Mouse (Mus musculus): ENCODE measurements around the gene Rnpepl1. TPM values are rescaled to one million over a fixed set of nuclear protein-coding genes. Genes with fewer than 3 reads are reported as not detected.

Gene Rnpepl1
- total RNA-seq (2014; fragmentation: Nextera tagmentation) (70.8 and 72.9 TPM in 2 replicates), total RNA-seq (2017) (11.2 and 16.8 TPM in 2 replicates)

GRCm38 (mm10) chr1:92910239-92910885 lies at the start of gene Rnpepl1:
TSS of gene Rnpepl1 (plus strand) at chr1:92910783.
- ATAC-seq (replicated peaks; ENCODE audit: low FRiP score, low TSS enrichment, poor library complexity, severe bottlenecking): peak; percentile 43

DNA sequence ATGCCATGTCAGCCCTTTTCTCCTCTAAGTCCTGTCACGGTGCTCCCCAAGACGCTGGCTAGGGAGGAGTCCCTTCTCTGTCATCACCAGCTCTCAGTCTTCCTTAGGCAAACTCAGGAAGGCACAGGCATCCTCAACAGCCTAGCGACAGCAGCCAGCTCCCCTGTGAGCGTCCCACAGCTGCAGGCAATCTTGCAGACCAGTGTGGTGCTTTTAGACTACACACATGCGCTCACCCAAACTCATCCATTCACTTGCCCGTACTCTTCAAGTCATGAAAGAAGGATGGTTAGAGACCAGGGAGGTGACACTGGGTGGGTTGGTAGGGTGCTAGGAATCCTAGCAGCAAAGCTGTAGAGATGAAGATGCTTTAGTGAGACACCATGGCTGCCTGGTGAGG lies 49.1 kb upstream of the Rnpepl1 start:
- ATAC-seq (replicated peaks; ENCODE audit: low FRiP score, low TSS enrichment, poor library complexity, severe bottlenecking): no peak

DNA sequence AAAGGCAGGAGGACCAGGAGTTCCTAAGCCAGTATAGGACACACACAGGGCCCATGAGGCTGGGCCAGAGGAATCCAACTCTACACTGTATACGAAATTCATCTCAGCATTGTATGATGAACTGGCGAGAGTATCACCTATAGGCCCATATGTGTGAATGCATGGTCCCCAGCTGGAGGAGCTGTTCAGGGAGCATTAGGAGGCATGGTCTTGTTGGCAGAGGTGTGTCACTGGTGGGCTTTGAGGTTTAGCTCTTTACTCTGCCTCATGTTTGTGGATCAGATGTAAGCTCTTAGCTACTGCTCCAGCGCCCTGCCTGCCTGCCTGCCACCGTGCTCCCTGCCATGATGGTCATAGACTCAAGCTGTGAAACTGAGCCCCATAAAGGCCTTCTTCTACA lies 47.3 kb upstream of the Rnpepl1 start:
- no peak for ATAC-seq (replicated peaks; ENCODE audit: low FRiP score, low TSS enrichment, poor library complexity, severe bottlenecking)

DNA sequence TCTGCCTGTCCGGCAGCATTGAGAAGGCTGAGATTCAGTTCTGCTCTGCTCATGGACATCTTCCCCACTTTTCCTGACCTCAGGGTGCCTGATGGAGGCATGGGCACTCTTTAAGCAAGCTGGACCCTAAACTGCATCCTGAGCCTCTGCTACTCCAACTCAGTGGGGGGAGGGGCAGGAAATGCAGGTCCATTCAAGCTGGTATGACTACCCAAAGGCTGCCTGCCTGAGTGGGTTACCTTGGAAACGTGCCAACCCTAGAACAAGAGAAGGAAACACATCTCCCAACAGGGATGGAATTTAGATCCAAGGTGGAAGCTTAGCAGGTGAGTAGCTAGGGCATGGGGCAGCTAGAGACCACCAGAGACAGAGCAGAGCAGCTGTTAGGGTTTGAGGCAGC lies 44.4 kb upstream of the Rnpepl1 start:
- no peak for ATAC-seq (replicated peaks; ENCODE audit: low FRiP score, low TSS enrichment, poor library complexity, severe bottlenecking)

GRCm38 (mm10) chr1:92869985-92870384 lies 40.6 kb upstream of the Rnpepl1 start:
- no peak for ATAC-seq (replicated peaks; ENCODE audit: low FRiP score, low TSS enrichment, poor library complexity, severe bottlenecking)

DNA sequence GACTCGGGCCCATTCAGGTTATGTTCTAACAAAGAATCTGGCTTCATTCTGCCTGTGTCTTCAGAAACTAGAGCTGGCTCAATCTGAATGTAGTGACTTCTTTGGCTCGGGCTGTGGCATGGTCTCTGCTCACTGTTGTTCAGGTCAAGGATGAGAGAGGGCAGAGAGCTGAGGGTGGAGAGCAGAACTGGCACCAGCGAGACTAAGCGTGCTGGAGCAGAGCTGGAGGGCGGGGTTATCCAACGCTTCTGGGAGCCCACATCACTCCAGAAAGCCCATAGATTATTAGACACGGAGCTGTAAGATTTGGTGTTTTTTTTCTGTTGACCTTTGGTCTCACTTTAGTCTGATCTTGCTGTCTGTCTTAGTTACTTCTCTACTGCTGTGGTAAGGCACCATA lies 37.9 kb upstream of the Rnpepl1 start:
- ATAC-seq (replicated peaks; ENCODE audit: low FRiP score, low TSS enrichment, poor library complexity, severe bottlenecking): no peak

DNA sequence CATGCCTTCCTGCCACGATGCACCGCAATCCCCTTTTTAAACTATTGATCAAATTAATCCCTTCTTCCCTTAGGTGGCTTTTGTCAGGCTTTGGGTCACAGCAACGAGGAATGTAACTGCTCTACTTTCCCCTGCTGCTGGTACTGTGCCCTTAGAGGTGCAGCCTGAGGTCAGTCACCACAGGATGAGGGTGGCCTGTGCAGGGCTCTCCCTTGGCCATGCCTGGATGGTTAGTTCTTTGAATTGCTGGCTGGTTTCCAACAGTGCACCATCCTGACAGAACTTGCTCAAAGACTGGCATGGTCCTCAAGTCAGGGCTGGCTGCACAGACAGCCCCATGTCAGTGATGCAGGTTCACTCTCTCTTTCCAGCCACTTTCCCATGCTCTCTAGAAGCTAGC lies 36.6 kb upstream of the Rnpepl1 start:
- ATAC-seq (replicated peaks; ENCODE audit: low FRiP score, low TSS enrichment, poor library complexity, severe bottlenecking): no peak

DNA sequence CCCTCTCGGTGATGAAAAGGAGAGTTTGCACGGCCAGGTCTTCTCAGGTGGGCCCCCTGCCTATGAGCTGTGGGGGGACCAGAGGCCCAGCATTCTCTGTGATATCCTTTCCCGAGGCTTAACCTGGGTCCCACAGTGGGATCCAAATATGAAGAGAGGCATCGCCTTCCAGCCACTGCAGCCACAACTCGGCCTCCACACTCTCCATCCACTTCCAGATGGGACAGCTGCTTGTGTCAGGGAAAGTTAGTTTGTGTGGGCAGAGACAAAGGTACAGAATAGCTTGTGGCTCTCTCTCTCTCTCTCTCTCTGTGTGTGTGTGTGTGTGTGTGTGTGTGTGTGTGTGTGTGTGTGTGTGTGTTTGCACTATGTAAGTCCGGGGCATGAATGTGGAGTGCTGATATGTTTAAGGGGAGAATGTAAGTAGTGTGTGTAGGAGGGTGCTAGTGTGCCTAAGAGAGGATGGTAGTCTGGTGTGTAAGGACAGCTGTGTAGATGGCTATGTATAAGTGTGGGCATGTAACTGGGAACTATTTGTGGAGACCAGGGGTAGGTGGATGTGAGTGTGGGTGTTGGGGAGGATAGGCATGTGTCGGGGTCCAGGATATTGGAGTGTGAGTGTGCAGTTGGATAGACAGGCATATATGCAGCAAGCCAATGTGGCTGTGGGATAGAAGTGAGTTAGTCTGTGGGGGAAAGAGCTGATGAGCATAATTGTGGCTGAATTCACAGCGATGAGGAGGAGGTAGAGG lies 35.0 kb upstream of the Rnpepl1 start:
- no peak for ATAC-seq (replicated peaks; ENCODE audit: low FRiP score, low TSS enrichment, poor library complexity, severe bottlenecking)

- no peak for ATAC-seq (replicated peaks; ENCODE audit: low FRiP score, low TSS enrichment, poor library complexity, severe bottlenecking)
Observed at GRCm38 (mm10) chr1:92877431-92877978, 33.1 kb upstream of the Rnpepl1 start.

DNA sequence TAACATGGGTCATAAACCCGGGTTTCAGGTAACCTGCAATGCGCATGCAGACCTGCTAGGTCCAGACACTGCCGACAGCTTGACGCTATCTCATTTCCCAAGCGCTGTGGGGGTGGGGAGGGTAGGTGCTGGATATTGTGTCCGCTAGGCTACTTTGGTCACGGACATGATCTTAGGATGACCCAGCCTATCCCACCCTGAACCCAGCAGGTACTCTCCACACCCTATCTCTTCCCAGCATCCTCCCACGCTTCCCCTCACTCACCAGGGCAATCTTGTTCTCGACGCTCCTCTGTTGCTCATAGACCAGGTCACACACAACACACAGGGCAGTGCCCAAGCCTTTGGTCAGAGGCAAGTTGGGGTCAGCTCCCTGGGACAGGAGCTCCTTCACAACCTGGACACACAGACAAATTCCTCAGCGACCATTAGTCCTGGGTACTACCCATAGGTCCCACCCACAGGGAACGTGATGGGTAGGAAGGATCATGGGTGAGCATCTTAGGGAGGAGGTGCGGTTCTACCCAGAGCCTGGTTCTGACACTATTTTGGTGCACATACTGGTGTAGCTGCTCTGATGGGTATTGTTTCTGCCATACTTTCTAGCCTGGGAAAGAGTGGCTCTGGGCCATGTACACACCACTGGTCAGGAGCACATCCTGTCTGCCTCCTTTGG lies 32.4 kb upstream of the Rnpepl1 start:
- no peak for ATAC-seq (replicated peaks; ENCODE audit: low FRiP score, low TSS enrichment, poor library complexity, severe bottlenecking)

DNA sequence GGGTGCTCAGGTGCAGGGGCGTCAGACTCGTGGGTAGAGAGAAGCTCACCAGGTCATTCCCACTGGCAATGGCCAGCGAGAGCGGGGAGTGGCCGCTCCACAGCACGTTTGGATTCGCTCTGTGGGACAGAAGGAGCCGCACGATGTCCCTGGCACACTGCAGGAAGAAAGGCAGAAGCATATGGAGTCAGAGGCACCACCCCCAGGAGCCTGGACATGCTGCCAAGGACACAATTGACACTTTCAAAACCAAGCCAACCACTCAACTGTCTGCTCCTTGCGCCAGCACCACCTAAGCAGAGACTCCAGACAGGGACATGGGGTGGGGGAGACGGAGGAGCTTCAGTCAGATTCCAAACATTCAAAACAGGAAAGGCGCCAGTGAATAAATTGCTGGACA lies 31.3 kb upstream of the Rnpepl1 start:
- ATAC-seq (replicated peaks; ENCODE audit: low FRiP score, low TSS enrichment, poor library complexity, severe bottlenecking): no peak

DNA sequence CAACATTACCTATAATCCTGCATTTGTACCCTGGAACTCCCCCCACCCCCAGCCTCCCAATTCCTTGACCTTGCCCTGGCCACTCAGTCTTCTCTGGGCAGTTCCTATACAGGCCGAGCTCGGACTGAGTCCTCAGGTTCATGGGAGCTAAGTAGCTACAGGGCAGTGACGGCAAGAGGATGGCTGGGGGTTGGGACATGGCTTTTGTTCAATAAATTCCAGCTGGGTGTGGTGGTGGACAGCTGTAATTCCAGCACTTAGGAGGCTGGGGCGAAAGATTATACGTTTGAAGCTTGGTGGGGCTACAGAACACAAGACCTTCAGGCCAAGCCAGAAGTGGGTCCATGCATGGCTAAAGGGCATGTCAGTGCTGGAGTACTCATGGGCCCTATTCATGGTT lies 30.5 kb upstream of the Rnpepl1 start:
- ATAC-seq (replicated peaks; ENCODE audit: low FRiP score, low TSS enrichment, poor library complexity, severe bottlenecking): no peak

GRCm38 (mm10) chr1:92881982-92882381 lies 28.6 kb upstream of the Rnpepl1 start:
- ATAC-seq (replicated peaks; ENCODE audit: low FRiP score, low TSS enrichment, poor library complexity, severe bottlenecking): no peak

DNA sequence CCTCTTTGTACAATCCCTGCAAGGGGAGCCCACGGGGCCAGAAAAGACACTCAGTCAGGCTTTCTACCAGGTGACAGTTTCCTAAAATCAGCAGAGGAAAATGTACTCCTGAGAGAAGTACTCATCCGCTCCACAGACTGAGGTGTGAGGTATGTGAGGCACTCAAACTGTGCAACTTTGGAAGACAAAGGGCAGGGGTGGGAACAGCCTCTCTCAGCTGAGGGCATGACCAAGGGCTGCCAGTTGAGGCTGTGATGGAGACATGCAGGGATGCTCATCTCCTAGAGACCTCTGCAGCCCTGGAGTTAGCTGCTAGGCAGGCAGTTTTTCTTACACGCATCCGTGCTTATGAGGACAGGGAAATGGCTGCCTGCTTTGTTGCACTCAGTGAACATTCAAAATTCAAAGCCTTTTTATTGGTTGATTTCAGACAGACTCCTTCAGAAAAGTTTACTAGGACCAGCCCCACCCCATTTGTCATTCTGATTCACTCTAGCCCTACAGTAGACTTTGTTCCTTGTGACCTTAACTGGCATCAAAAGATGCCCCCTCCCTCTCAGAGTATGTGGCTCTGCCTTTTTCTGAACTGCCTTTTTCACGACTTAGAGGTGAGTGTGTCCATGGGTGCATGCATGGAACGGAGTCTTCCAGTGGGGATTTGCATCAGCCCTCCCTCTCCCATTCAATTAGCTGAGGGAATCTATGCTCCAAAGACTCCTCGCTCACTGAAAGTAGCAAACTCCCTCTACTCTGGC lies 21.5 kb upstream of the Rnpepl1 start:
- ATAC-seq (replicated peaks; ENCODE audit: low FRiP score, low TSS enrichment, poor library complexity, severe bottlenecking): no peak

GRCm38 (mm10) chr1:92892791-92893190 lies 17.8 kb upstream of the Rnpepl1 start:
- no peak for ATAC-seq (replicated peaks; ENCODE audit: low FRiP score, low TSS enrichment, poor library complexity, severe bottlenecking)

- ATAC-seq (replicated peaks; ENCODE audit: low FRiP score, low TSS enrichment, poor library complexity, severe bottlenecking): no peak
Observed at GRCm38 (mm10) chr1:92893896-92894295, 16.7 kb upstream of the Rnpepl1 start.

DNA sequence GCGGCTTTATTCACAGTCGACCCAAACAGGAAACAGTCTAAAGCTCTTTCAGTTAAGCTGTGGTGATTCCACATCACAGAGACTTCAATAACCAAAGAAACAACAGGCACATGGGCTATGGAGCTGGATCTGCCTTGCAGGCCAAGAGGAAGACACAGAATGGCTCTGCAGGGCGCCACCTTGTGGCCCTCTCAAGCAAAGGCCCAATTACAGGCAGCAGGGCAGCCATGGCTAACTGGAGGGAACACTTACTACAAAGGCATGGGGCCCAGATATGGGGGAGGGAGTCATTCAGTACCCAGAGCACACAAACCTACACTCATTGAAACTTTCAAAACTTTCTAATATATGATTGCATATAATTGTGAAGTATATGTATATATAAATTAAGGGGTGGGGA lies 15.5 kb upstream of the Rnpepl1 start:
- peak; percentile 95 for ATAC-seq (replicated peaks; ENCODE audit: low FRiP score, low TSS enrichment, poor library complexity, severe bottlenecking)

DNA sequence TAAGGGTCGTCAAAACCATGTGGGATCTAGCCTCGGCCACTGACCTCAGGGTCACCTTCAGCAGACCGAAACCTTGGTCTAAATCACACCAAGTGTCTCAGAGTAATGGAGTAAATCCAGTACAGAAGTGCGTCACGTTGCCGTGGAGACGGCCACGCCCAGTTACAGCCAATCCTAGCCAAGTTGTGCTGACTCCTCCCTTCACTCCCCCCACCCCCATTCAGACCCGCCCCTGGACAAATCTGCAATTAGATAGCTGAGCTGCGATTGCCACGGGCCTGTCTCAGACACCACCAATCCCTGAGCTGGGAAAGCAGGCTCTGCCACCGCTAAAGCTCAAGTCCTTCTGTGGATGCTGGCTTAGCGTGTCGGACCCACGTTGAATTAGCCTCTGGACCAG lies 7.8 kb upstream of the Rnpepl1 start, which contains the start of gene Ankmy1:
Gene Ankmy1 (minus strand): TSS at position 121 of the 400 bp plus-strand sequence.
- ATAC-seq (replicated peaks; ENCODE audit: low FRiP score, low TSS enrichment, poor library complexity, severe bottlenecking): peak; percentile 29

DNA sequence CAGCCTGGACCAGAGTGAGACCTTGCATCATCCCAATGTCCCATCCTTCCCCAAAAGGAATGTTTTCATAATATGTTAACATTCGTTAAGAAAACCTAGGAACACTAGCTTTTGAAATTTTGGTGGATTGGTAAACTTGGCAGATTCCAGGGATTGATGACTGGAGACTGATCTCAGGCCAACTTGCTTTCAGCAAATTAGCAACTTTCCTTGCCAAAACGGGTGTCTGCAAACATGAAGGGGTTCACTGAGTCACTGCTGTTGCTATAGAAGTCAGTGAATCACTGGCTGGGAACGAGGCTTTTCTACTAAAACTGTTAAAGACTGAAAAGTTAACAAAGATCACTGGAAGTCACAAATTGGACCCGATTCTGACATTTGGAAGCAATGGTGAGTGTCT lies 7.0 kb upstream of the Rnpepl1 start:
- ATAC-seq (replicated peaks; ENCODE audit: low FRiP score, low TSS enrichment, poor library complexity, severe bottlenecking): no peak

Data from megakaryocyte-erythroid progenitor cell, adult 5-6 weeks (primary cell).